Comparison of ENCODE assay signal across 8 mouse cellular contexts in genomic region chr15:84803685-84804084, GRCm38 (mm10). TPM values are rescaled to one million over a fixed set of nuclear protein-coding genes. Genes with fewer than 3 reads are reported as not detected.
DNase-seq lines count a peak whose midpoint lies in the region; ATAC-seq and TF ChIP-seq lines count a peak whose summit lies in the region.

No protein-coding gene starts in this region.

- DNase-seq in heart, adult 2 months = peak; percentile 46 to 76
- no peak for DNase-seq in heart, embryonic 10.5 days (ENCODE audit: low spot score)
- peak; percentile 65 for DNase-seq in brain, embryonic 14.5 days (ENCODE audit: low read depth)
- peak; percentile 66 to 75 for DNase-seq in frontal cortex, postnatal 36 days (ENCODE audit: low spot score in 2 of 2)
- peak; percentile 54 for DNase-seq in layer of hippocampus, adult 9-11 months
- peak; percentile 37 for DNase-seq in mesoderm, embryonic 11.5 days (ENCODE audit: low read depth, low spot score)
- DNase-seq in testis, postnatal 10 days (ENCODE audit: low spot score) = peak; percentile 80

- H3K36me3 ChIP-seq in heart, adult 2 months (ENCODE audit: control insufficient read depth, insufficient read depth, low read length) = no peaks in the 10 kb centered on the region
- peaks cover 9% of the 10 kb centered on the region for H3K36me3 ChIP-seq in heart, embryonic 10.5 days

- no peaks in the 10 kb centered on the region for H3K9me3 ChIP-seq in heart, embryonic 10.5 days

- no peaks in the 10 kb centered on the region for H3K27me3 ChIP-seq in heart, adult 2 months (ENCODE audit: control insufficient read depth, insufficient read depth, low read length)
- no peaks in the 10 kb centered on the region for H3K27me3 ChIP-seq in heart, embryonic 10.5 days (ENCODE audit: insufficient read depth, poor library complexity, severe bottlenecking)

- no peak for TF ChIP-seq POLR2A in heart, adult 2 months (IDR thresholded peaks at IDR 0.05; ENCODE audit: insufficient read depth, low read depth, low read length)
- TF ChIP-seq POLR2A in brain, embryonic 14.5 days (IDR thresholded peaks at IDR 0.05; ENCODE audit: borderline replicate concordance, extremely low read depth, insufficient read depth, insufficient read length, poor library complexity, severe bottlenecking) = no peak

- intact Hi-C loops in heart, adult 2 months (cut with DNase I) = loop anchor here (1.0 to 5.0 kb wide), 3 partner anchors 49 to 269 kb away; no protein-coding TSS in a partner anchor

- peak; percentile 41; the same call in 1 of the 2 replicates for TF ChIP-seq EP300 in heart, adult 2 months (IDR thresholded peaks at IDR 0.05; ENCODE audit: insufficient read depth, low read depth, low read length)

- no peak overlapping the region for H3K4me3 ChIP-seq in heart, adult 2 months
- H3K4me3 ChIP-seq in heart, embryonic 10.5 days = no peak overlapping the region

- no peaks in the 10 kb centered on the region for H3K4me1 ChIP-seq in heart, adult 2 months (ENCODE audit: control insufficient read depth, insufficient read depth, low read length)
- no peaks in the 10 kb centered on the region for H3K4me1 ChIP-seq in heart, embryonic 10.5 days

- peak; percentile 43 for ATAC-seq in CD4-positive, CD25-positive, alpha-beta regulatory T cell, adult 4 months

- no peak overlapping the region for H3K27ac ChIP-seq in heart, adult 2 months
- H3K27ac ChIP-seq in heart, embryonic 10.5 days = no peak overlapping the region

- H3K9ac ChIP-seq in heart, adult 2 months (ENCODE audit: low read depth, low read length) = no peak overlapping the region

- H3K79me2 ChIP-seq in heart, adult 2 months (replicated peaks; ENCODE audit: control insufficient read depth, insufficient read depth, low read length) = no peaks in the 10 kb centered on the region

- 40% methylated on average over 3 of the region's 3 CpGs for WGBS in heart, adult 2 months
- 51% methylated on average over 3 of the region's 3 CpGs for WGBS in heart, embryonic 10.5 days

- peak; percentile 89 for TF ChIP-seq CTCF in heart, adult 2 months (IDR thresholded peaks at IDR 0.05)
- TF ChIP-seq CTCF in brain, embryonic 14.5 days (IDR thresholded peaks at IDR 0.05; ENCODE audit: borderline replicate concordance, extremely low read depth, insufficient read depth, insufficient read length) = peak; percentile 83

RNA-seq across cellular contexts. Expression of gene Phf21b, which starts 52.2 kb away (rescaled TPM):
- total RNA-seq in heart, adult 2 months (2021) = 1 to 10 TPM; 1.1 TPM
- 3.3 and 4.1 TPM in 2 replicates for polyA plus RNA-seq in heart, adult 2 months (2012; rRNA removed)
- polyA plus RNA-seq in heart, embryonic 10.5 days (2016; fragmentation: Nextera tagmentation; extraction: Ambion mirVana) = 0.16 and 0.41 TPM in 2 replicates
- polyA plus RNA-seq in CD4-positive, CD25-positive, alpha-beta regulatory T cell, adult 4 months (2017; shearing (Covaris generic)) = 1 to 10 TPM in 1 of 2 experiments, under 1 TPM in 1; 0.96 to 1.9 TPM
- 105 and 130 TPM in 2 replicates for polyA plus RNA-seq in brain, embryonic 14.5 days (2012; rRNA removed)

Comparison
In these comparisons a context has a peak if more than half of its experiments do, and no peak if none do; other contexts are left out.
1. RNA of gene Phf21b, which starts 52.2 kb away (polyA plus RNA-seq): 105 to 130 TPM in brain, embryonic 14.5 days; 3.3 to 4.1 TPM in heart, adult 2 months, 0.96 to 1.9 TPM in CD4-positive, CD25-positive, alpha-beta regulatory T cell, adult 4 months and 0.16 to 0.41 TPM in heart, embryonic 10.5 days; every median in the first group is over 10 times any median in the second.